Mouse (Mus musculus) embryonic fibroblast, embryonic 13.5 days (primary cell): ENCODE results near the gene Cnbd2.

Experiments used
- CTCF ChIP-seq: IDR thresholded peaks from 2 replicates; pipeline ENCODE4 v1.5.1; 2011; ENCODE audit warnings: mild to moderate bottlenecking, control low read depth, low read length, moderate library complexity, borderline replicate concordance; ENCODE audit not compliant: insufficient read depth
- POLR2A ChIP-seq: IDR thresholded peaks from 2 replicates; pipeline ENCODE4 v1.6.1; 2011; ENCODE audit warnings: low read depth, mild to moderate bottlenecking, control low read depth, low read length, moderate library complexity

DNA sequence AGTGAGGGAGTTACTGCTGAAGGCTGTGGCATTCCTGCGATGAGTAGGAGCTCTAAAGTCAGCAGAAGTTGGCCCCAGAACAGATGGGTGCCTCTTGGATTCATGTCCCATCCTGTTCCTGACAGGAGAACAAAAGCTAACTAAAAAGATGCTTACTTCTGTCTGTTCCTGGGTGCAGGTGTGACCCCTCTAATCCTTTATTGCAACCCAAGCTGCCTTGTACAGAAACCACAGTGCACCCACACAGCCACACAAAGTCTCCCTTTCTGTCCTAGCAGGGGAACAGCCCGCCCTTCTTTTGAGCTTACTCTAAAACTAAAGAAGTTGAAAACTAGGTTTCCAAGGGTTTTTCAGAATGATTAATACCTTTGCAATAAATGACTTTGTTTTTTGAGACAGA, 23.9 kb upstream of the Cnbd2 start:
- TF ChIP-seq CTCF (no peak), POLR2A (no peak)
